Mouse (Mus musculus): ENCODE results near the gene Ubr3. TPM values are rescaled to one million over a fixed set of nuclear protein-coding genes. Genes with fewer than 3 reads are reported as not detected.
"Not testable (repeated sequence)": the region's sequence is repeated elsewhere in the genome, so short reads cannot be mapped to it uniquely, and the experiment has no call there.

Gene Ubr3
- polyA plus RNA-seq, 1 experiment from 2014 or later, result 11.7 TPM

GRCm38 (mm10) chr2:69885451-69886305, 11.4 kb upstream of the Ubr3 start, which contains the start of gene Mettl5:
TSS of gene Mettl5 (minus strand) at chr2:69885615.
- ATAC-seq (ENCODE audit: insufficient number of reproducible peaks, low FRiP score, low TSS enrichment, low read depth), result peak; percentile 96

DNA sequence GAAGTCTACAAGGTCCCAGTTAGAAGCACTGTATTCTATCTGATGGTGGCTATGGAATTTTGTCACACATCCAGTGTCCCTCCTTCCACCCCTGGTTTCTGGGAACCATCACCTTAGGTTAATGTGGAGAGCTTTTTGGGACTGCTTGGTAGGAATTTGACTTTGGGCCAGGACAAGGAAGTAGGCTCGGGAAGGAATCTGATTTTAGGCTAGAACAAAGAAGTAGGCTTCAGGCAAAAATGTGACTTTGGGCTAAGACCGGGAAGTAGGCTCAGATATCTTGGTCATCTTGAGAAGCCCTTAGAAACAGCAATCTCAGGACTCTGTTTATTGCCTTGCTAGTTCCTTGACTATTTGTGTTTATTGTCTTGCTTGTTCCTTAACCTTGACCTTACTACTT, 8.1 kb upstream of the Ubr3 start:
- no peak overlapping the region for H3K4me2 ChIP-seq (replicated peaks)
- H3K27ac ChIP-seq (replicated peaks), result no peak overlapping the region
- no peak overlapping the region for H3K9ac ChIP-seq
- 69% methylated on average over 2 of the region's 2 CpGs for WGBS
- H3K9me3 ChIP-seq (replicated peaks), result no peaks in the 10 kb centered on the region
- no peak for ATAC-seq (ENCODE audit: insufficient number of reproducible peaks, low FRiP score, low TSS enrichment, low read depth)
- no peaks in the 10 kb centered on the region for H3K27me3 ChIP-seq
- H3K4me3 ChIP-seq (replicated peaks), result no peak overlapping the region
- H3K36me3 ChIP-seq, result no peaks in the 10 kb centered on the region
- H3K4me1 ChIP-seq, result peaks cover 10% of the 10 kb centered on the region

More at GRCm38 (mm10) chr2:69885451-69886305, 11.4 kb upstream of the Ubr3 start, which contains the start of gene Mettl5:
- Histone ChIP-seq H3K4me2 (replicated peaks) (peak within 1 kb of the TSS; percentile 68), H3K27me3 (no peaks in the 10 kb centered on the region), H3K36me3 (peaks cover 3% of the 10 kb centered on the region; the same call in 1 of the 2 replicates), H3K9ac (peak within 1 kb of the TSS; percentile 78), H3K9me3 (replicated peaks) (no peaks in the 10 kb centered on the region), H3K4me3 (replicated peaks) (peak within 1 kb of the TSS; percentile 72), H3K4me1 (peaks cover 10% of the 10 kb centered on the region), H3K27ac (replicated peaks) (peak within 1 kb of the TSS; percentile 90)
- WGBS, result 1% methylated on average over 45 of the region's 45 CpGs

- Histone ChIP-seq H3K4me1 (no peaks in the 10 kb centered on the region), H3K4me3 (replicated peaks) (no peak overlapping the region), H3K4me2 (replicated peaks) (no peak overlapping the region), H3K36me3 (no peaks in the 10 kb centered on the region), H3K27ac (replicated peaks) (no peak overlapping the region), H3K9ac (no peak overlapping the region), H3K9me3 (replicated peaks) (no peaks in the 10 kb centered on the region), H3K27me3 (no peaks in the 10 kb centered on the region)
- ATAC-seq (ENCODE audit: insufficient number of reproducible peaks, low FRiP score, low TSS enrichment, low read depth), result no peak
- 57% methylated on average over 7 of the region's 7 CpGs for WGBS
Observed at GRCm38 (mm10) chr2:69890843-69891242, 6.2 kb upstream of the Ubr3 start.

- no peak for ATAC-seq (ENCODE audit: insufficient number of reproducible peaks, low FRiP score, low TSS enrichment, low read depth)
- Histone ChIP-seq H3K36me3 (no peaks in the 10 kb centered on the region), H3K9ac (no peak overlapping the region), H3K27ac (replicated peaks) (no peak overlapping the region), H3K4me3 (replicated peaks) (no peak overlapping the region), H3K9me3 (replicated peaks) (no peaks in the 10 kb centered on the region), H3K4me2 (replicated peaks) (no peak overlapping the region), H3K27me3 (no peaks in the 10 kb centered on the region), H3K4me1 (no peaks in the 10 kb centered on the region; the same call in 1 of the 2 replicates)
- WGBS, result 77% methylated on average over 1 of the region's 1 CpGs
Observed at GRCm38 (mm10) chr2:69893145-69893544, 3.9 kb upstream of the Ubr3 start.

- 79% methylated on average over 5 of the region's 5 CpGs for WGBS
- no peak overlapping the region for H3K27ac ChIP-seq (replicated peaks)
- H3K4me3 ChIP-seq (replicated peaks), result no peak overlapping the region
- H3K9me3 ChIP-seq (replicated peaks), result no peaks in the 10 kb centered on the region
- no peak overlapping the region for H3K9ac ChIP-seq
- ATAC-seq (ENCODE audit: insufficient number of reproducible peaks, low FRiP score, low TSS enrichment, low read depth), result no peak
- H3K4me2 ChIP-seq (replicated peaks), result no peak overlapping the region
- peaks cover 6% of the 10 kb centered on the region for H3K4me1 ChIP-seq
- H3K36me3 ChIP-seq, result no peaks in the 10 kb centered on the region
- H3K27me3 ChIP-seq, result no peaks in the 10 kb centered on the region
Observed at GRCm38 (mm10) chr2:69893891-69894290, 3.2 kb upstream of the Ubr3 start.

- Histone ChIP-seq H3K9me3 (replicated peaks) (no peaks in the 10 kb centered on the region), H3K4me3 (replicated peaks) (no peak overlapping the region), H3K27me3 (no peaks in the 10 kb centered on the region), H3K4me1 (peaks cover 8% of the 10 kb centered on the region), H3K36me3 (no peaks in the 10 kb centered on the region), H3K4me2 (replicated peaks) (no peak overlapping the region), H3K9ac (no peak overlapping the region), H3K27ac (replicated peaks) (no peak overlapping the region)
- no peak for ATAC-seq (ENCODE audit: insufficient number of reproducible peaks, low FRiP score, low TSS enrichment, low read depth)
- WGBS, result 60% methylated on average over 14 of the region's 14 CpGs
Observed at GRCm38 (mm10) chr2:69895502-69896223, 1.4 kb upstream of the Ubr3 start.

- WGBS, result 93% methylated on average over 4 of the region's 4 CpGs
Observed at GRCm38 (mm10) chr2:69896224-69896581, 843 bp upstream of the Ubr3 start.

DNA sequence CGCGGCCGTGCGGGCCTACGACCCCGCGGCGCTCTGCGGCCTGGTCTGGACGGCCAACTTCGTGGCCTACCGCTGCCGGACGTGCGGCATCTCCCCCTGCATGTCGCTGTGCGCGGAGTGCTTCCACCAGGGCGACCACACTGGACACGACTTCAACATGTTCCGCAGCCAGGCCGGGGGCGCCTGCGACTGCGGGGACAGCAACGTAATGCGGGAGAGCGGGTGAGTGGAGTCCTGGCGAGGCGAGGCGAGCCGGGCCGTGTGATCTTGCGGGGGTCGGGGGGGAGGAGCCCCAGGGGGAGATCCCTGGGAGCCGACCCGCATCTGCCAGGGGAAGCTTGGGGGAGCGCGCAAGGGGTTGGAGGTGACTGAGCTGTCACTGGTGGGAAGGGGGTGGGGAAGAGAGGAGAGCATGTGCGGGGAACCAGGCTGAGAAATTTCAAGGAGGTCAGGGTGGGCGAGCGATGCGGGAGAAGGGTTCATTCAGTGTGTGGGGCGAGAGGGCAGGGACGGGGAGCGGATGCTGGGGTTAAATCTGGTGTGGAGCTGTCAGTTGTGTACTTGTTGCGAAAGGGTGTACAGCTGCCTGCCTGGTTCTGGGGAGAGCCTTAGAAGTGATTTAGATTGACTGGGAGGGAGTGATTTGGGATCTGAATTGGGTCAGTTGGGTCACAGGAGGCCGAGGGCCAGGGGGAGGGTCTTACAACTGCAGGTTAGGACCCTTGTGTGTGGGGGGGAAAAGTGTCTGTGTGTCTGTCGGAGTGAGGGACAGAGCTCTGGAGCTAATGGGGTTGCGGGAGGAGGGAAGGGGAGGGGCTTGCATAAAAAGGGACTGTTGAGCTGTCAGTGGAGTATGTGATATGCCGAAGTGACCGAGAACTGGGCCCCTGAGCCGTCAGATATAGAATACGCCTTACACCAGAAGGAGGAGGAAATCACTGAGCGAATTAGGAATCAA, 851 bp downstream of the Ubr3 start:
- under 1% methylated on average over 54 of the region's 55 CpGs for WGBS
- peak overlapping the region; percentile 100 for H3K9ac ChIP-seq
- no peaks in the 10 kb centered on the region for H3K9me3 ChIP-seq (replicated peaks)
- peak overlapping the region; percentile 88 for H3K4me2 ChIP-seq (replicated peaks)
- H3K4me1 ChIP-seq, result peaks cover 8% of the 10 kb centered on the region
- H3K27me3 ChIP-seq, result no peaks in the 10 kb centered on the region
- peak overlapping the region; percentile 99 for H3K4me3 ChIP-seq (replicated peaks)
- peak overlapping the region; percentile 90 for H3K27ac ChIP-seq (replicated peaks)
- H3K36me3 ChIP-seq, result 0 out of 2 replicates have a peak, but pooled peaks cover 8% of the 10 kb centered on the region
- ATAC-seq (ENCODE audit: insufficient number of reproducible peaks, low FRiP score, low TSS enrichment, low read depth), result peak; percentile 5

More at GRCm38 (mm10) chr2:69896224-69896581, 843 bp upstream of the Ubr3 start:
- Histone ChIP-seq H3K4me2 (replicated peaks) (no peak overlapping the region), H3K27me3 (no peaks in the 10 kb centered on the region), H3K9ac (no peak overlapping the region), H3K4me3 (replicated peaks) (no peak overlapping the region), H3K36me3 (no peaks in the 10 kb centered on the region), H3K9me3 (replicated peaks) (no peaks in the 10 kb centered on the region), H3K27ac (replicated peaks) (no peak overlapping the region), H3K4me1 (peaks cover 8% of the 10 kb centered on the region)
- no peak for ATAC-seq (ENCODE audit: insufficient number of reproducible peaks, low FRiP score, low TSS enrichment, low read depth)

GRCm38 (mm10) chr2:69903541-69903940, 6.5 kb downstream of the Ubr3 start:
- no peak for ATAC-seq (ENCODE audit: insufficient number of reproducible peaks, low FRiP score, low TSS enrichment, low read depth)
- Histone ChIP-seq H3K9me3 (replicated peaks) (no peaks in the 10 kb centered on the region), H3K4me3 (replicated peaks) (no peak overlapping the region), H3K9ac (no peak overlapping the region), H3K27ac (replicated peaks) (no peak overlapping the region), H3K36me3 (peaks cover 12% of the 10 kb centered on the region; the same call in 1 of the 2 replicates), H3K4me2 (replicated peaks) (no peak overlapping the region), H3K4me1 (peaks cover 4% of the 10 kb centered on the region), H3K27me3 (no peaks in the 10 kb centered on the region)
- 90% methylated on average over 3 of the region's 3 CpGs for WGBS

DNA sequence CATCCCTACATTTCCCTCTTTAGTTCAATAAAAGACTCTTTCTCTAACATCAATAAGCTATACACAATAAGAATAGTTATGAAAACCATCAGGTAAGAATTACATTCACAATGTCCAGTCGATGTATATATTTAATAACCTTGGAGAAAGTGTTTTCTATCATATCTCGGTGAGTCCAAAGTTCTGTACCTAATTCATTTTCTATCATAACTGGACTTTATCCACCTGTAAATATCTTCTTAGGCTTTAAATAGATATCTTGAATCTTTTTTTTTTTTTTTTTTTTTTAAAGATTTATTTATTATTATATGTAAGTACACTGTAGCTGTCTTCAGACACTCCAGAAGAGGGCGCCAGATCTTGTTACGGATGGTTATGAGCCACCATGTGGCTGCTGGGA, 10.3 kb downstream of the Ubr3 start:
- not testable (repeated sequence) for H3K4me3 ChIP-seq (replicated peaks)

More for the DNA sequence above, 10.3 kb downstream of the Ubr3 start:
- H3K9me3 ChIP-seq (replicated peaks); H3K4me2 ChIP-seq (replicated peaks); ATAC-seq (ENCODE audit: insufficient number of reproducible peaks, low FRiP score, low TSS enrichment, low read depth); H3K27me3 ChIP-seq; H3K36me3 ChIP-seq; H3K27ac ChIP-seq (replicated peaks); H3K4me1 ChIP-seq; H3K9ac ChIP-seq: not testable (repeated sequence)
- 80% methylated on average over 4 of the region's 4 CpGs for whole genome bisulfite sequencing

Measured in embryonic facial prominence, embryonic 15.5 days (tissue).